Mouse (Mus musculus) inflammation-experienced regulatory T-cells, adult 16 weeks (primary cell): ENCODE results near the gene Ppp1r2. TPM values are rescaled to one million over a fixed set of nuclear protein-coding genes. Genes with fewer than 3 reads are reported as not detected.

ENCODE experiments used
- polyA plus RNA-seq: library from polyadenylated mRNA; unstranded; fragments of 100-300 nt; shearing (Covaris generic); gene quantifications from one replicate; pipeline ENCODE4 v1.2.1, GENCODE M21; 2017

Gene Ppp1r2
- polyA plus RNA-seq: 18.0 TPM

DNA sequence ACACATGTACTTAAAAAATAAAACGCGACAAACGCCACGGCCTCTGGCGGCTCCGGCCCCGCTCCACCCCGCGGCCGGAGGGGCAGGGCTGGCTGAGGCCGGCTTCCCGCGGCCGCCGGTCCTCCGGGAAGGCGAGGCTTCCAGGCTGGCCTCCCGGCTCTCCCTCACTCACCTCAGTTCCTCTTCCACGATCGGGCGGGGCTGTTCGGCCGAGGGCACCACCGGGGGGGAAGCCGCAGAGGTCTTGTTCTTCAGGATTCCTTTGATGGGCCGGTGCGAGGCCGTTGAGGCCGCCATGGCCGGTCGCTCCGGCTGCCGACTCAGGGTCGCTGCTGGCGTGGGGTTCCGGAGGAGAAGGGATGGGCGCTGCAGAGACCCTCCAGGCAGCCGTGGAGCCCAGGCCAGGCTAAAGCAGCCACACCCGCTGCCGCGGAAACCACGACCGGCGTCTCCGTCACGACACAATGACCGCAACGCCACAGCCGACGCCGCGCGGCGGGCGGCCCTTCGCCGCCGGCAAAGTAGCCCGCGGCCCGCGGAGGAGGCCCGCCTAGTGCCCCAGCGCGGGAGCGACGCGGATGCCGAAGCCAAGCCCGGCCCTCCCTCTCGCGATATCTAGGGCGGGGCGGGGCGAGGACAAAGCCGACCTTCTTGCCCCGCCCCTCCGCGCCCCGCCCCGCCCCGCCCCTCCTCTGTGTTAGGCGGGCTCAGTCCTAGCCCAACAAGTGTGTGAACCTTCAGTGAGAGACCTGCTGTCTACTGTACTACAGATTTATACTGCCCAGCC lies at the start of gene Ppp1r2:
Gene Ppp1r2, minus strand, starts transcription at position 604 of the 787 bp plus-strand sequence.

DNA sequence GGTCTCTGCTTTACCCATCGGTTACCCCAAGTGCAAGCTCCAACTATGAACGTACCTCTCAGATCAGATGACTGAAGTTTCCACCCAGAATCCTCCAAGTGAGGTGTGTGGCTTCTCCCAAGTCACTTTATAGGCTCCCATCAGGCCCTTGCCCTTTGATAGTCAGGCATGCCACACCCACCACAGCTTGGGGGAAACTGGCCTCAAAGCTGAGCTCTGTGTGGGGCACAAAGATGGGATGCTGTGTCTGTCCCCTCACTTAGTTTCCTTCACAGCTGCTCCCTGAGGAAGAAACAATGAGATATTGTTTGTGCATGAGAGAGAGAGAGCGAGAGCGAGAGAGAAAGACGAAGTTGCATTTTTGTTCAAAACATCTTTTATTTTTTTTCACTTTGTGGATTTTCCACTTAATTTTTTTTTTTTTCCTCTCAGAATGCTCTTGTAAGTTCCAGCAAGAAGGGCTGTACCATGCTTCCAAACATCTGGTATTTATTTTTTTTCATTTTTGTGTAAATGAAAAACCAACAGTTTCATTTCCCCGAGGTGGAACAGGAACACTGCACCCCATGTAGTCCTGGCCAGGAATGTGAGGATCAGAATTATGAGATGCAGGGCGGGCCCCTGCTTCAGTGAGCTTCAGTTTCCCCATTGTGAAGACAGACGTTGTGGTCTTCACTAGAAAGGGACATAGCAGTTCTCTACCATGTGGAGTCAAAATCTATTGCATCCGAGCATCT lies 39.6 kb upstream of the Ppp1r2 start, which contains the start of gene Apod:
Gene Apod, minus strand, starts transcription at position 312 of the 737 bp plus-strand sequence.

Other genes starting within 250 kb of the Ppp1r2 start
- gene Xxylt1, start 193.8 kb downstream of the Ppp1r2 start, polyA plus RNA-seq: 30.0 TPM
- 32.8 TPM for gene Acap2, start 74.0 kb downstream of the Ppp1r2 start, polyA plus RNA-seq
- gene Apod, start 39.5 kb upstream of the Ppp1r2 start, polyA plus RNA-seq: not detected
- 49.8 TPM for gene Bdh1, start 147.0 kb upstream of the Ppp1r2 start, polyA plus RNA-seq